Mouse (Mus musculus) limb, embryonic 13.5 days (tissue): ENCODE measurements around the gene Kcnc2. TPM values are rescaled to one million over a fixed set of nuclear protein-coding genes. Genes with fewer than 3 reads are reported as not detected.
A peak's percentile ranks its signal among the peaks of the same experiment; 100 is the strongest.
"Not testable (repeated sequence)": the region's sequence is repeated elsewhere in the genome, so short reads cannot be mapped to it uniquely, and the experiment has no call there.

Experiments used
- ATAC-seq: fragments of 200-750 bp; cut with Nextera tagmentation; 2 replicates; pipeline ENCODE4 v1.8.0; 2017; ENCODE audit warnings: low read depth, moderate number of reproducible peaks, moderate TSS enrichment; ENCODE audit not compliant: low FRiP score
- H3K27ac ChIP-seq: fragments of 300-500 bp; sonication (generic); 2 replicates; pipeline ENCODE4 v1.5.1; 2015; ENCODE audit warnings: inconsistent platforms, mild to moderate bottlenecking, moderate library complexity
- H3K27me3 ChIP-seq: fragments of 300-500 bp; sonication (generic); 2 replicates; pipeline ENCODE4 v1.6.1; 2015; ENCODE audit warnings: mild to moderate bottlenecking, inconsistent platforms
- H3K36me3 ChIP-seq: fragments of 300-500 bp; sonication (generic); 2 replicates; pipeline ENCODE4 v1.6.1; 2015; ENCODE audit warnings: inconsistent platforms, mild to moderate bottlenecking, moderate library complexity
- H3K4me1 ChIP-seq: fragments of 300-500 bp; sonication (generic); 2 replicates; pipeline ENCODE4 v1.6.1; 2015; ENCODE audit warnings: inconsistent platforms
- H3K4me2 ChIP-seq: fragments of 300-500 bp; sonication (generic); replicated peaks from 2 replicates; pipeline ENCODE4 v1.6.1; 2015; ENCODE audit warnings: inconsistent platforms, mild to moderate bottlenecking, moderate library complexity
- H3K4me3 ChIP-seq: fragments of 300-500 bp; sonication (generic); 2 replicates; pipeline ENCODE4 v1.5.1; 2015; ENCODE audit warnings: moderate library complexity, mild to moderate bottlenecking, inconsistent platforms
- H3K9ac ChIP-seq: fragments of 300-500 bp; sonication (generic); 2 replicates; pipeline ENCODE4 v1.6.1; 2015; ENCODE audit warnings: mild to moderate bottlenecking, inconsistent platforms
- H3K9me3 ChIP-seq: fragments of 300-500 bp; sonication (generic); 2 replicates; pipeline ENCODE4 v1.6.1; 2016; ENCODE audit warnings: inconsistent platforms
- WGBS: fragments of 180-500 bp; shearing (Covaris S2); methylation state at CpG from one replicate; pipeline ENCODE4 v1.1.7; 2015; 5-methylcytosine and 5-hydroxymethylcytosine counted together
- polyA plus RNA-seq: library from polyadenylated mRNA; unstranded; fragments of >200 nt; fragmentation: Nextera tagmentation; extraction: Ambion mirVana; gene quantifications from 2 replicates; pipeline ENCODE4 v1.2.1, GENCODE M21; 2015

The Kcnc2 gene
- 0.27 and 0.51 TPM in 2 replicates for polyA plus RNA-seq

DNA sequence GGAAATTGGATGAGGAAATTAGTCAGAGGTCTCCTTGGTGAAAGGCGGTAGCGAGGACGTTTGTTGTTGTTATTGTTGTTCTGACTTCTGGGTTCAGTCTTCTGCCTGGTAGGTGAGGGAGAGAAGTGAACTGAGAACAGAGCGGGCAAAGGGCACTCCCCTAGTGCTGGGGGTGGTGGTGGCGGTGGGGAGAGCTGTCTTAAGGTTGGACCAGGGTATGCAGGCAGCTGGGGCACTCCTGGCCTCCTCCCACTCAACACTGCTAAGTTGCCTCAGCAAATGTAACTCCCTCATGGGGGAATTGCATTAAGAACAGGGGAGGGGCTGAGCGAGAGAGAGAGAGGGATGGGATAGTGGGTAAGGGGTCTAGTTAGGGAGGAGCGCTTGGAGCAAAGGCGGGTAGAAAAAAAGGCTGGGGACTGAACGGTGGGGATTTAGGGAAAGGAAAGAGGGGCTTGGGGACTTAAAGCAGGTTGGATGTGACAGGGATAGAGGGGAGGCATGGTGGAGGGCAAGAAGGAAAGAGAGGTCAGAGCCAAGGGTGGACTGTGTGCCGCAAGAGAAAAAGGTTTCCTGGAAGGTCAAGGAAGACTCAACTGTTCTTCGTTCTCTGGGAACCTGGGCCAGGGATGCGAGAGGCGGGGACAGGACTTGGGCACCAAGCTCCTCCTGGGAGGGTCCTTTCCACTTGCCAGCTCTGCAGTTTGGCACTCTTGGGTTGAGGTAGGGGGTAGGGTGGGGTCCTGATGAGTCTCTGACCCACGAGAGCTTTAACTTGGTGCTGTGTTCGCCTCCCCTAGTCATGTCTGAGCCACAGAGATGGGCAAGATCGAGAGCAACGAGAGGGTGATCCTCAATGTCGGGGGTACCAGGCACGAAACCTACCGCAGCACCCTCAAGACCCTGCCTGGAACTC lies at the start of gene Kcnc2:
Kcnc2 (plus strand) TSS at position 235 of the 916 bp plus-strand sequence.
- H3K4me1 ChIP-seq: peaks cover 22% of the 10 kb centered on the region
- H3K4me3 ChIP-seq: peak within 1 kb of the TSS; percentile 54
- H3K27ac ChIP-seq: no peak within 1 kb of the TSS
- H3K4me2 ChIP-seq: peak within 1 kb of the TSS; percentile 92
- H3K9ac ChIP-seq: peak within 1 kb of the TSS; percentile 62
- peaks cover 69% of the 10 kb centered on the region for H3K27me3 ChIP-seq
- peak; percentile 51; the same call in 1 of the 2 replicates for ATAC-seq
- no peaks in the 10 kb centered on the region for H3K36me3 ChIP-seq
- under 1% methylated on average over 20 of the region's 20 CpGs for WGBS
- no peaks in the 10 kb centered on the region for H3K9me3 ChIP-seq

DNA sequence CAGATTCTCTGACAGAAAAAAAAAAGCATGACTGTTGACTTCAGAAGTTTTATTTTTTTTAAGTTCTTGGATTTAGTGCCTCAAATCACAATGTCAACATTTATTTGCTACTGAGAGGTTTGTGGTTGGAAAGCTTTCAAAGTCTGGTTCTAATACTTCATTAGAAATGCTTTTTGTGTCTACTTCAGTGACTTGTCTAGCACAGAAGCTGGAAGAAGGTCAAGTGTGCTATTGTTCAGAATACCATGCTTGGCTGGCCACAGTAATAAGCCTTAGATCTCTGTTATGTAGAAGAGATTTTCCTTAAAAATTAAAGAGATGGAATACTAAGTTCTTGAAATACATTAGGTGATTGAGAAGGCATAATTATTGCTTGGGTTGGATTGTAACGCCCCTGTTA lies 43.8 kb upstream of the Kcnc2 start:
- no peaks in the 10 kb centered on the region for H3K9me3 ChIP-seq
- H3K9ac ChIP-seq: no peak overlapping the region
- no peak overlapping the region for H3K4me3 ChIP-seq
- WGBS: 57% methylated on average over 1 of the region's 1 CpGs
- no peaks in the 10 kb centered on the region for H3K27me3 ChIP-seq
- H3K4me1 ChIP-seq: no peaks in the 10 kb centered on the region
- no peak for ATAC-seq
- no peaks in the 10 kb centered on the region for H3K36me3 ChIP-seq
- no peak overlapping the region for H3K27ac ChIP-seq
- H3K4me2 ChIP-seq: no peak overlapping the region

DNA sequence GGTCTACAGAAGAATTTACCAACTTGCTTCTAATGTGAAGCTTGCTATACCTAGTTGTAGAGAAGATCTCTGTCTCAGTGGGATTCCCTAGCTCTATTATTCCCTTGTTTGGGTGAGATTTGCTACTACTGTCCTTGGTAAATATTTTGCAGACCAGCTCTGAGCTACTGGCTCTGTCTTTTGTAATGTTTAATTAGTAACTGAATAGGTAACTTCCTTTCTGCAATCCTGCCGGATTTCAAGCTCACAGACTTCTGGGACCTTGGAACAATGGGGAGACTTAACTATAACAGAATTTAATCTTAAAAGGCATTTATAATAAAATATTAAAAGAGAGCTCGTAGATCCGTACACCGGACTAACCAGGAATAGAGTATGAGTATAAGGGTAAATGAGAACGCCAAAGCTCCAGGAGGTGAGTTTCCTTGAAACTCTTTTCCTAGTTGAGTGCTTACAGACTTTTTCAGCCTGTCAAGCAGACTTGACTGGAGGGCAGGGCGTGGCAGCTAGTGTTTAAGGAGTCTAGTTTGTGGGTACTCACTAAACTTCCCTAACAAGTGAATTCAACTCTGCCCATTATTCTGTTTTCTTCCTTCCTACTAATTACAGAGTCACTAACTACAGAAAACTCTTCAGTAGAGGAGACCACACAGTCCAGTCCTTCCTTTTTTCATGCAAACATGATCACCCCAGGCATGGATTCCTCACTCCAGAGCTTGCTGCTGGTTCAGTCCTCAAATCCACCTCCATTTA lies 41.7 kb upstream of the Kcnc2 start:
- H3K4me2 ChIP-seq, H3K36me3 ChIP-seq, H3K27me3 ChIP-seq, ATAC-seq, H3K4me3 ChIP-seq, H3K9ac ChIP-seq, H3K27ac ChIP-seq, H3K4me1 ChIP-seq, H3K9me3 ChIP-seq: not testable (repeated sequence)
- WGBS: 50% methylated on average over 6 of the region's 6 CpGs

DNA sequence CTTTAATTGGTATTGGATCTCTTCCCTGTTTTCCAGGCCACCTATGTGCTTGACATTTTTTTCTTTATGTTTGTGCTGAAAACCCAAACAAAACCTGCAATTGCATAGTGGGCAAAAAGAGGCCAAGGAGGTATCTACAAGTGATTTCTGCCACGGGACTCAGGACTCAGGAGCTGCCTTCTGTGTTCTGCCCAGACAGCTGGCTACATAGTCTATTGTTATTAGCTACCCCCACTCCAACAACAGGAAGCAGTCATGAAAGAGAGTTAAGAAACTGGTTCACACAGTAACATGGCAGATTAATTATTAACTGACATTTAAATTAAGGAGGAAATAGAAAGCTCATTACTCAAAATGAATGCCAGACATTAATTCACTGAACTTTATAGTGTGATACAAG lies 38.2 kb upstream of the Kcnc2 start:
- 30% methylated on average over 1 of the region's 1 CpGs for WGBS
- H3K27me3 ChIP-seq, H3K27ac ChIP-seq, H3K9me3 ChIP-seq, H3K9ac ChIP-seq, H3K4me1 ChIP-seq, H3K36me3 ChIP-seq, H3K4me2 ChIP-seq, H3K4me3 ChIP-seq, ATAC-seq: not testable (repeated sequence)

DNA sequence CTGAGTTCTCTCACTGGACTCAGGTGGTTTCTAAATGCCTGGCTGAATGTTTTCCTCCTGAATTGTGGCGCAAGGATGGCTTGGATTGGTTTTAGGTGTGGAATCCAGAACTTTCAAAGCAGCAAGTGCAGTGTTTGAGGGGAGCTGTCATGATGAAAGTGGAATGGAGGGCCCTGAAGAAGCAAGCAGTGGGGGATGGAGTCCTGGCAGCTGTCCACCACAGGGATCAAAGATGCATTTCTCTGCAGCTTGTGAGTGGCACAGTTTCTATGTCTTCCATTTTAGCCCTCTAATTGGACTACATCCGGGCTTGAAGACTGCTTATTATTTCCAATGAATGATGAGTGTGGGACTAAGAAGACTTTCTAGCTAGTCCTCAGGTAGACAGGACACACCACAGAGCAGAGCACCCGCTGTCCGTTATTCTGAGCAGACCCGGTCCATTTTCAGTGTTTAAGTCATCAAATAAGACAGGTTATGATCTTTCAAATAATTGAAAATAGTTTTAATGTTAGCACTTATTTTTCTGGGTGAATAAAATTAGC lies 35.5 kb upstream of the Kcnc2 start:
- not testable (repeated sequence) for ATAC-seq

DNA sequence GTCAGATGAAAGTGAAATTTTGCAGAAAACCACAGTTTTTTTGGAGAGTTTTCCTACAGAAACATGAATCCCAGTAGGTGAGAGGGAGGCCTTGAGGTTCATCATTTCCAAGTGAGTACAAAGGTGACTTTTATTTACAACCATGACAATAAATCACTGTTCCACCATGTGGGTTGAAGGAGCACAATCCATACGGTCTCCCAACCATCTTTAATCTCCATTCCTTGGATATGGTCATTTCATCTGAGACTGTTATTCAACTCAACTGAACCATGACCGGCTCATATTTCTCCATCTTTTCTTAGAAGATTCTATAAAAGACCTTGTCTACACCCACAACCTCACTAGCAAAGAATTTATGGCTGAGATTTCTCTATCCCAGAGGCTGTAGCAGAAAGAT lies 22.6 kb upstream of the Kcnc2 start:
- ATAC-seq: no peak
- Histone ChIP-seq H3K4me3 (no peak overlapping the region), H3K4me1 (no peaks in the 10 kb centered on the region), H3K27ac (no peak overlapping the region), H3K9me3 (no peaks in the 10 kb centered on the region), H3K9ac (no peak overlapping the region), H3K4me2 (no peak overlapping the region), H3K27me3 (no peaks in the 10 kb centered on the region), H3K36me3 (no peaks in the 10 kb centered on the region)
- WGBS: 59% methylated on average over 2 of the region's 2 CpGs

More for the DNA sequence above, 35.5 kb upstream of the Kcnc2 start:
- not testable (repeated sequence) for H3K4me1 ChIP-seq, H3K27ac ChIP-seq, H3K9ac ChIP-seq, H3K36me3 ChIP-seq, H3K4me3 ChIP-seq, H3K4me2 ChIP-seq, H3K9me3 ChIP-seq, H3K27me3 ChIP-seq
- whole genome bisulfite sequencing: 81% methylated on average over 5 of the region's 5 CpGs

DNA sequence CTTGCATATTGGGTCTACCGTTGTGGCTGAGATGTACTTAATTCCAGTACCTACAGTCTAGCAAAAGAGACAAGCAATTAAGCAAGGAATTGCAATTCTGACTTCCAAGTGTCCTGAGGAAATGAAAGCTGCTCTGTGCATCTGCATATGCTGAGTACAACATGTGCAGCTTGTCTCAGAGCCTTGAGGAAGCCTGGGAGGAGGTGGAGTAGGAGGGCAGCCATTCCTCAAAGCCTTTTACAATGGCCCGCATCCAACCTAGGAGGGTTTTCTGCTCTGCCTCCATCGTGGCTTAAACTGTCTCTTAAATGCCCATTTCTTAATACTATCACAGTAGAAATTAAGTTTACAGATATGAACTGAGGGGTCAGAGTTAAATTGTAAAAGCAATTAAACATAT lies 7.5 kb upstream of the Kcnc2 start:
- no peak overlapping the region for H3K27ac ChIP-seq

DNA sequence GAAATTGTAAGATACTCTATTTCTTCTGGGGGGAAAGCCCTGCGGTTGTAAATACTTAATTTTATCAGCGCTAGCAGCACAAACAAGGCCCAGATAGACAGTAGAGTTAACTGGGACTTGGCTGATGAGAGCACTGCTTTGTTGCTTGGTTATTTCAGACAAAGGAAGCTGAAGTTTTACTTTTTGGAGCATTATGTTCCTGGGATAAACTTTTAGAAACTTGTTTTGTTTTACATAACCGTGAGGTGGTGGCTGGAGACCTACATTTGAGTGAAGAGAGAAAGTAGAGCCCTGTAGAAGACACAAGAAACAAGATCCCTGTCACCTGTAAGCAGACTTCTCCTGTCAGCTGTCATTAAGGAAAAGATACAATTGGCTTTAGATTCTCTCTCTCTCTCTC lies 1.4 kb upstream of the Kcnc2 start:
- Histone ChIP-seq H3K27ac (no peak overlapping the region), H3K9me3 (no peaks in the 10 kb centered on the region), H3K36me3 (no peaks in the 10 kb centered on the region), H3K27me3 (peaks cover 68% of the 10 kb centered on the region), H3K4me2 (peak overlapping the region; percentile 92), H3K4me1 (peaks cover 22% of the 10 kb centered on the region), H3K4me3 (peak overlapping the region; percentile 54), H3K9ac (no peak overlapping the region)
- ATAC-seq: no peak
- 64% methylated on average over 3 of the region's 3 CpGs for WGBS

More for the DNA sequence above, 7.5 kb upstream of the Kcnc2 start:
- 82% methylated on average over 3 of the region's 3 CpGs for WGBS
- no peaks in the 10 kb centered on the region for H3K4me1 ChIP-seq
- peaks cover 9% of the 10 kb centered on the region for H3K27me3 ChIP-seq
- no peaks in the 10 kb centered on the region for H3K9me3 ChIP-seq
- ATAC-seq: no peak
- H3K9ac ChIP-seq: no peak overlapping the region
- no peaks in the 10 kb centered on the region for H3K36me3 ChIP-seq
- no peak overlapping the region for H3K4me2 ChIP-seq
- no peak overlapping the region for H3K4me3 ChIP-seq

DNA sequence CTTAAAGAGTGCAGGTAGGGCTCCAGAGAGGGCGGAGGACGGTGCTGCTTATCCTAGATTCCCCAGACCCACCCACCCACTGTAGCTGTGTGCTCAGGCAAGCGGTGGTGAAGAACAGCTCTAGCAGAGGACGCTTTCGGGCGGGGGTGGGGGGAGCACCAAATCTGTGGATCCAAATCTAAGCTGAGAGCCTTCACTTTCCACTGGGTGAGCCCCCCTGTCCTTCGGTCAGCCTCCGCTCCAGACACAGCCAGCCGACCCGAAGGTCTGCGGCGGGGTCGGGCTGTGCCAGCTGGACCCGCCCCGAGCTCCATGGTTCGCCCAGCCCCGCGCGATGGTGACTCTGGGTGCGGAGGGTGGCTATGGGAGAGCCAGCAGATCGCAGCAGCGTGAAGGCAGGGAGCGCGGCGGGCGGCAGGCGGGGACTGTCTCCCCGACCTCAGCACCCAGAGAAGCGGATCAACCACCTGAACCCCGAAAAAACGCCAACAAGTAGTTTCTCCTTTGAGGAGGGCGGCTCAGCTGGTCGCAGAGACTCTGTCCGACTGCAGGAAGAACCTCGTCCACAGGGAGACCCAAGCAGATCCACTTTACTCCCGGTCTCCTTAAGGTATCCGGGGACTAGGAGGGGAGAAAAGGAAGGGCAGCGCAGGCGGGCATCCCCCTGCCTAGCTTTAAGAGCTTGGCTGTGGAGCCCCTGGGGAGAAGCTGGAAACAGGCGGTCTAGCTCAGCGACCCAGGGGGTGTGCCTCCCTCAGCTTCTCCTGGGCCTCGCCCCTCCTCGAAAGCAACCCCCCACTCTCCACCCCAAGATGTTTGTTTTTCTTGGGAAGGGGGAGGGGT lies 761 bp upstream of the Kcnc2 start:
- H3K27ac ChIP-seq: no peak overlapping the region
- H3K9ac ChIP-seq: peak overlapping the region; percentile 62
- H3K27me3 ChIP-seq: peaks cover 69% of the 10 kb centered on the region
- peaks cover 22% of the 10 kb centered on the region for H3K4me1 ChIP-seq
- peak; percentile 60; the same call in 1 of the 2 replicates for ATAC-seq
- no peaks in the 10 kb centered on the region for H3K36me3 ChIP-seq
- peak overlapping the region; percentile 54 for H3K4me3 ChIP-seq
- peak overlapping the region; percentile 92 for H3K4me2 ChIP-seq
- no peaks in the 10 kb centered on the region for H3K9me3 ChIP-seq
- WGBS: under 1% methylated on average over 43 of the region's 43 CpGs

DNA sequence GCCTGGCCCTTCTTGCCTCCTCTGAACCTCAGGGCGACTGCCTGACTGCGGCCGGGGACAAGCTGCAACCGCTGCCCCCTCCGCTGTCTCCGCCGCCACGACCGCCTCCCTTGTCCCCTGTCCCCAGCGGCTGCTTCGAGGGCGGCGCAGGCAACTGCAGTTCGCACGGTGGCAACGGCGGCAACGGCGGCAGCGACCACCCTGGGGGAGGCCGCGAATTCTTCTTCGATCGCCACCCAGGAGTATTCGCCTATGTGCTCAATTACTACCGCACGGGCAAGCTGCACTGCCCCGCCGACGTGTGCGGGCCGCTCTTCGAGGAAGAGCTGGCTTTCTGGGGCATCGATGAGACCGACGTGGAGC lies 863 bp downstream of the Kcnc2 start:
- H3K36me3 ChIP-seq: no peaks in the 10 kb centered on the region
- H3K27ac ChIP-seq: no peak overlapping the region
- peaks cover 69% of the 10 kb centered on the region for H3K27me3 ChIP-seq
- under 1% methylated on average over 36 of the region's 36 CpGs for WGBS
- no peaks in the 10 kb centered on the region for H3K9me3 ChIP-seq
- H3K4me1 ChIP-seq: peaks cover 22% of the 10 kb centered on the region
- peak overlapping the region; percentile 50 for H3K9ac ChIP-seq
- H3K4me3 ChIP-seq: peak overlapping the region; percentile 54
- no peak for ATAC-seq
- H3K4me2 ChIP-seq: peak overlapping the region; percentile 92

DNA sequence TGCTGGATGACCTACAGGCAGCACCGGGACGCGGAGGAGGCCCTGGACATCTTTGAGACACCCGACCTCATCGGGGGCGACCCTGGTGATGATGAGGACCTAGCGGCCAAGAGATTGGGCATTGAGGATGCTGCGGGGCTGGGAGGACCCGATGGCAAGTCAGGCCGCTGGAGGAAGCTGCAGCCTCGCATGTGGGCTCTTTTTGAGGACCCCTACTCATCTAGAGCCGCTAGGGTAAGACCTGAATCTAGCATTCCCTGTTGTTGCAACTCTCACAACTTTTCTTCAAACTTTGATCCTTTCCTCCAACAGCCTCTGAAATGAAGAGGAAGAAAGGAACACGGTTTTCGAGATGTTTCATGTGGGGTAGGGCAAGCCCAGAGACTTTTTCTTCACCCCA lies 1.2 kb downstream of the Kcnc2 start:
- Histone ChIP-seq H3K27ac (no peak overlapping the region), H3K4me2 (peak overlapping the region; percentile 92), H3K4me1 (peaks cover 22% of the 10 kb centered on the region), H3K4me3 (peak overlapping the region; percentile 54), H3K36me3 (no peaks in the 10 kb centered on the region), H3K9me3 (no peaks in the 10 kb centered on the region), H3K9ac (peak overlapping the region; percentile 50; the same call in 1 of the 2 replicates), H3K27me3 (peaks cover 69% of the 10 kb centered on the region)
- ATAC-seq: no peak
- WGBS: 10% methylated on average over 14 of the region's 14 CpGs
